Mouse (Mus musculus): ENCODE data around the gene Erich2.

The Erich2 gene

GRCm38 (mm10) chr2:70562981-70563671 is 54.5 kb downstream of the Erich2 start:
- no peak for DNase-seq

GRCm38 (mm10) chr2:70563721-70564645 is 55.4 kb downstream of the Erich2 start:
- DNase-seq: no peak

- DNase-seq: no peak
Measured at GRCm38 (mm10) chr2:70564646-70565315, 56.2 kb downstream of the Erich2 start.

- no peak for DNase-seq
Measured at GRCm38 (mm10) chr2:70565651-70566602, 57.3 kb downstream of the Erich2 start.

GRCm38 (mm10) chr2:70566603-70566981 is 58.0 kb downstream of the Erich2 start:
- DNase-seq: no peak

- peak; percentile 17 to 34 for DNase-seq
Measured at GRCm38 (mm10) chr2:70567071-70567681, 58.6 kb downstream of the Erich2 start.

- DNase-seq: no peak
Measured at GRCm38 (mm10) chr2:70567682-70568077, 59.1 kb downstream of the Erich2 start.

GRCm38 (mm10) chr2:70568198-70568941 is 59.8 kb downstream of the Erich2 start:
- no peak for DNase-seq

GRCm38 (mm10) chr2:70571698-70572097 is 63.1 kb downstream of the Erich2 start:
- DNase-seq: no peak

- no peak for DNase-seq
Measured at GRCm38 (mm10) chr2:70572251-70572650, 63.6 kb downstream of the Erich2 start.

GRCm38 (mm10) chr2:70573544-70574210 is 65.1 kb downstream of the Erich2 start:
- peak; percentile 7 to 52 for DNase-seq

GRCm38 (mm10) chr2:70588200-70588599 is 79.6 kb downstream of the Erich2 start:
- DNase-seq: no peak

Data from kidney, adult 8-10 months (tissue).